Mouse (Mus musculus) embryo, embryonic 11.5 days (tissue): ENCODE data around the gene Eprs.

Experiments
- DNase-seq: peaks from one replicate; pipeline ENCODE4 v3.0.0-alpha.2; 2012; ENCODE audit warnings: low read depth, low spot score

The Eprs gene

DNA sequence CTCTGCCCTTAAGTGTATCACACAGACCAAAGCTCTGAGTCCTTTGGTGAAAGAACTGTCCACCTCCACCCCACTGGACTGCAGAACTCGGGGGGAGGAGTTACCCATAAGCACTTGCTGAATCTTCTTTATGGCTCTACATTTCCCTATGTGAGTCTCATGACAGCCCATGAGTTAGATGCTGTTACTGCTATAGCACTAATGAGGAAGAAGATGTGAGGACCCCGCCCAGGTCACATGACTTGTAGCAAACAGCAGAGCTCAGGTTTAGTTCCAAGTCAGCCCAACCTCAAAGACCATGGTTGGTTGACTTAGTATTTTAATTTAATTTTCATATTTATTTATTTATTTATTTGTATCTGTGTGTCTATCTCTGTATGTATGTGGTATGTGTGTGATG, 86.9 kb downstream of the Eprs start:
- DNase-seq: no peak

DNA sequence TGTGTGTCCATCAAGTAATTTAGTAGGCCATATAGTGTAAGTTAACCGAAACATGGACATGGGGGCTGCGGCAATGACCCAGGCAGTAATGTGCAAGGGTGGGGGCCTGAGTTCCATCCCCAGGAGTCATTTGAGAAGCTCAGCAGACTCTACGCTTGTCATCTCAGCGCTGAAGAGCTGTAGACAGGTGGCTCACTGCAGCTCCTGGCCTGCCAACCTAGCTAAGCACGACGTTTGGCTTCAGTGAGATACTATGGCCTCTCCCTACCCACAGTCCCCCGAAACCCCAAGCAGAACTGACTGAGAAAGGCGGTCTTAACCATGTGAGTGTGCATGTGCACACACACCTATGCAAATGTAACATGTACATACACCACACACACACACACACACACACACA, 88.2 kb downstream of the Eprs start:
- DNase-seq: no peak

DNA sequence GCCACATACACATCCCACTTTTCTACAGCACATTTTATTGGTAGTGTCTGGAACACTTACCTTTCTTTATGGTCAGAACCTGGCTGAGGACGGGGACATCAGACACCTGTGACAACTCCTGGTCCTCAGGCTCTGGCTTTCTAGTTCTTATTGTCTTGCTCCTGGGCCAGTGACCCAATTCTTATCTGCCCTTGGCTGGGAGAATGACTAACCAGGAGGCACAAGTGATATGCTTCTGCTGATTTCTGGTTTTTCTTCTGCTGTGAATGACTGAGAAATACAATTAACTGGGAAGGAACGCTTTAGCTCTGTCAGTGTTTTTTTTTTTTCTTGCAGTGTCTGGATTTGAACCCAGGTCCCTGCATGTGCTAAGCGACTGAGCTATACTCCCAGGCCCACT, 88.7 kb downstream of the Eprs start:
- no peak for DNase-seq

DNA sequence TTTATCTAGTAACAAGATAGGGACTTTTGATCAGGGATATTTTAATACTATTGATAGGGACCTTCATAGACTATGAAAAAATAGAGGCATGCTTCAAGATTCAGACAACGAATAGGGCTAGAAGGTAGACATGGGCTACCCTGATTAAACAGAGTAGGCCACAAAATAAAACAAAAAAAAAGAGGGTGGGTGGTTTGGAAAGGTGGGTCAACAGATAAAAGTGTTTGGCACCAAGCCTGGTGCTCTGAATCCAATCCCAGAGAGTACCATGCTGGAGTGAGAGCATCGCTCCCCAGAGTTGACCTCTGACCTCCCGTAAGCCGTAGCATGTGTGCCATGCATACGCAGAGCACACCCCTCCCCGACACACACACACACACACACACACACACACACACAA, 89.6 kb downstream of the Eprs start:
- DNase-seq: no peak

DNA sequence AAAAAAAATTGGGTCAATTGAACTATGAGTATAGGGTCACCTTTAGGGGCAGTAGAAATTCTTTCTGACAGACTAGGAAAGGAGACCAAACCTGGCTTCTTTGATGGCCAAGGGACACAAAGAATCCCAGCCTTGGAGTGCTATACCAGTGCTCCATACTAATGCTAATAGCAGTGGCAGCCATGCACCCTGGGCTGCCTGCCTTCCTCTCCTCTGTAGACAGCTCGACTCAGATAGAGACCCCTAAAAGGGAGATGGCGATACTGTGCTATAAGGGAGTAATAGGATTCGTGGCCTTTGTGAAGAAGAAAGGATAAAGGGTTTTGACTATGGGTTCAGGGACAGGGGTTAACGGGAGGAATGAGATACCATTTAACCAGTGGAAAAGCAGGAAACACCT, 91.3 kb downstream of the Eprs start:
- no peak for DNase-seq

DNA sequence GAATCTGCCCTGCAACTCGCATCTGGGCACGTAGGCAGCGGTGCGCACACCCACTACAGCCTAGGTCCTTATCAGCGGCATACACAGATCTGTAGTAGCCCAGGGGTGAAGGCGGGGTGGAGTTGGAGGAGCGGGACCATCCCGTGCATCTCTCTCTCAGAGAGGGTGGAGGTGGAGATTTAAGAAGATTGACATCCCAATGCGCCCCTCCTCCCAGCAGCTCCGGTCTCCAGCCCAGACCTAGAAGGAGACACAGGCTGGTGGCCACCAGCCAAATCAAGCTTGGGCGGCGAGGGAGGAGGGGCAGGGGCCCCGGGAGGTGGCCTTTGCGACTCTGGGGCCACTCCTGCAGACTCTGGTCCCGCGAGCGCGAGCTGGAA, 91.7 kb downstream of the Eprs start, which contains the start of gene Slc30a10:
Gene Slc30a10 (plus strand): TSS at position 274 of the 380 bp plus-strand sequence.
- DNase-seq: peak; percentile 43

DNA sequence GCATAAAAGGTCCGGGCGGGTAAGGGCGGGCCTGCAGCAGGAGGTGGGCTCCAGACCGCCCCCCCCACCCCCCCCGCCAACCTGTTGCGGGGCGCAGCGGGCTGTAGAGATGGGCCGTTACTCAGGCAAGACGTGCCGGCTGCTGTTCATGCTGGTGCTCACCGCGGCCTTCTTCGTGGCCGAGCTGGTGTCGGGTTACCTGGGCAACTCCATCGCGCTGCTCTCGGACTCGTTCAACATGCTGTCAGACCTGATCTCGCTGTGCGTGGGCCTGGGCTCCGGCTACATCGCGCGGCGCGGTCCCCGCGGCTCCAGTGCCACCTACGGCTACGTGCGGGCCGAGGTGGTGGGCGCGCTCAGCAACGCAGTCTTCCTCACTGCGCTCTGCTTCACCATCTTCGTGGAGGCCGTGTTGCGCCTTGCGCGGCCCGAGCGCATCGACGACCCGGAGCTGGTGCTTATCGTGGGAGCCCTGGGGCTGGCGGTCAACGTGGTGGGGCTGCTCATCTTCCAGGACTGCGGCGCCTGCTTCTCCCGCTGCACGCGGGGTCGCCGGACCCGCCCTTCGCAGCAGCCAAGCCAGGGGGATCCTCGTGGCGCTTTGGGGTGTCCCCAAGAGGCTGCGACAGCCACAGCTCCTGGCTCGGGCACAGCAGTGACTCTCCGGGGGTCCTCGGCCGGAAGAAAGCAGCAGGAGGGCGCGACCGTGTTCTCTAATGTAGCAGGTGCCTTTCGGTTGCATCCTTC, 92.3 kb downstream of the Eprs start:
- DNase-seq: peak; percentile 42

DNA sequence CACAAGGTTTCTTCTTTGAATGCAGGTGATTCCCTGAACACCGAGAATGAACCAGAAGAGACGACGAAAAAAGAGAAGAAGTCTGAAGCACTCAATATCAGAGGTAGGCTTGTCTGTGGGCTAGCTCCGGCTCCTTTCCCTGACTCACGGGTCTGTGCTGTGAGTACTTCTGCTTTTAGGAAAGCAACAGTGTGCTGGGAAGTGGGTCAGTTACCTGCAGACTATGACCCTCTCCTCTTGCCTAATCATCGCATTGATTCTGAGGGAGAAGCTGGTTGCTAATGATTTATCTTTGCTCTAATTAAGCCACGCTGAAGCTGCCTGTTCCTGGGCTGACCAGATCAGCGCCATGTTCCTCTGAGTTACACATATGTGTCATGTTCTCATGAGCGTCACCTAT, 93.5 kb downstream of the Eprs start:
- DNase-seq: no peak

DNA sequence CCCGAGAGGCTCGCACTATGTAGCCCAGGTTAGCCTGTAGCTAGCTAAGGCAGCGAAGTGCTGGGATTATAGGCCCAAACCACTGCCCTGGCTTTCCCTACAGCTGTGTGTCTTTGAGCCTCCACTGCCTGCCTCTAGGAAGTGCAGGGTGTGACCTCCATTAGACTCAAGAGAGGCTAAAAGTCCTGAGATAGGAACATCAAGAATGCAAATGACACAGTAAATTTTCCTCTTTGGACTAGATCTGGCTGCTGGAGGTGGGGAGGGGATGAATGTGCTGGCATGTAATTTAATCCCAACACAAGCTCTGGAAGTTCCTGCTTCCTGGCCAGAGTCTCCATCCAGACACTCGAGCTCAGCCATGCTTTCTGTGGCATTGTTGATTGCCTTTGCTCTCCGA, 97.3 kb downstream of the Eprs start:
- DNase-seq: no peak

DNA sequence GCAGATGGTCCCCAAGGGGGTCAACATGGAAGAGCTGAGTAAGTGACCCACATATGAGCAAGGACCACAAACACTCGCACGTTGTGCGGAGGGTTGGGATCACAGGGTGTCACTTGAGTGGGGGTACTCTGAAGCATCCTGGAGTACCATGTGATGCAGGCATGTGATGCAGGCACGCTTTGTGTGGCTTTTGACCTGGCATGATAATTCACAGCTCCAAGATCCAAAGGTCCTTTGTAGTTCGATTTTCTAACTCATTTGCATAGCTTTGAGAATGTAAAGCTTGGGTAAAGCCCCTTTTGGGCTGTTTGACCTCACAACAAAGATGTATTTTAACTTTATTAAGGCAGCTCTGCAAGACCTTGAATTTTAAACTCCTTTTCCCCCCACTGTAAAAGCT, 100.0 kb downstream of the Eprs start:
- DNase-seq: no peak

DNA sequence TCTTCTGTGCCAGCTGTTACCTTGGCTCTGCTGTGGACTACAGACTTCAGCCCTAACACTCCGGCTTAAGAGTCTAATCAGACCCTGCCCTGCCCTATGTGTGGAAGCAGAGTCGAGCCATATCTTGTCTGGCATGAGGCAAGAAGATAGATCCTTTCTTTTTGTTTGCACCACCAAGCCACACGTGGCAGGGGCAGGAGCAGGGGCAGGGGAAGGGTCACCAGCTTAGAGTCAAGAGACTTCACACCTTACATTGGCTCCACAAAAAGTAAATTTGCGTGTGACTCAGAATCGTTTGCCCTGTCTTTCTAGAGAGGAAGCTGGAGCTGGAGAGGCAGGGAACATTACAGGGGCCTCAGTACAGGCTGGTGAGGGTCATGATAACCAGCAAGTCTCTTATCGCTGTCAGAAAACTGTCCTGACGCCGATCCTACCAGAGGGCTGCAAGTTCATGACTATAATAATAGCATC, 106.7 kb downstream of the Eprs start:
- DNase-seq: no peak

DNA sequence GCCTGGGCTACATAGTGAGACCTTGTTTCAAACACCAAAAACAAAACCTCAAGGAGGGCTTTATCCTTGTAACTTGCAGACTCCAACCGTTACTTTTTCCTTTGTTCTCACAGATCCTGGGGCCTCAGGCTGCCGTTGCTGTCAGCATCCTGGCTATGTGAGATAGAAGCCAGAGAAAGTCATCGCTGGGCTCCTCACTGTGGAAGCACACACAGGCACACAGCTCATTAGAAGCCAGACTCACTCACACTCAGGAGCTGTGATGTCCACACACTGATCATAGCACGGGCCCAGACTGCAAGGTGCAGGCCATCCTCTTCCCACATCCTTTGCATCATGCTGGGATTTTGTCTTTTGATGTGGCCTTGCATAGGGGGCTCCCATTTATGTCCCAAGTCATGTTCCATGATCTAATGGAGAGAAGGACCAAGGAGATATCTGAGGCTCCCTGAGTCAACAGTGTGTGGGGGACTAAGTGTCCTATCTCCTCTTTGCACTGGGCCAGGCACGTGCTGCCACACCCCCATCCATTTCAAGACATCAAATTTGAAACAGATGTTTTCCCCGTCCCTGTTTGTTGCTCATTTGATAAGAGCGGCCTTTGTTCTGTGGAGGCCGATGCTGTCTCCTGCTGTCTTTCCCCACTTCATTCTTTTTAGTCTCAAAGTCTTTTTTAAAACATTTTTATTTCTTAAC, 109.3 kb downstream of the Eprs start:
- DNase-seq: no peak

DNA sequence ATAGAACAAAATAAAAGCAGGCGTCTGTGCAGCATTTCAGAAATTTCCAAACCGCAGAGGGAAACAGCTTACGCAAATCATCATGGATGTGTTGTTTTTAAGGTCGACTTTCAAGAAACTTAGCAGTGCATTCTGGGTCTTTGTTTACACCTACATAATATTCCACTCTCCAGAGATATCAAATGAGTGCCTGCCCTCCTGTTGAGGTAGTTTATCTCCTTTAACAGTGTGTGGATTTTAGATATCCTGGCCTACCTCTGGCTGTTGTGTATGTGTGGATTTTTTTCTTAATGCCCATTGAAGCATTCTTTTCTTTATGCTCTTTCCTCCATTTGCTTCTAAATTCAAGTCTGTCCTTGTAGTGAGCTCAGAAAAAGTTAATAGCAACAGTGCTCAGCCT, 109.9 kb downstream of the Eprs start:
- no peak for DNase-seq

DNA sequence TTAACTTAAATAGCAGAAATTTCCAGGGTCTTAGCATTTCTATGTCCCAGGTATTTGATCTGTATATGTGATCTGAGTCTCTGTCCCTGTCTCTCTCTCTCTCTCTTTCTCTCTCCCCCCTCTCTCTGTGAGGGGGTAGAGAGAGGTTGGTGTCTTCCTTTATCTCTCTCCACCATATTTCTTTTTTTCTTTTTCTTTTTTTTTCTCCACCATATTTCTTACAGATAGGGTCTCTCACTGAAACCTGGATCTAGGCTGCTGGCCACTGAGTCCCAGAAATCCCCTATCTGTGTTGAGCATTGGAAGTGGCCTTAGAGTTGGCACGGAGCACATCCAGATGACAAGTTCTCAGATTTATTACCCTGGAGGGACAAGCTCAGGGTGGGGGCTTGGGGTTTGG, 110.6 kb downstream of the Eprs start:
- no peak for DNase-seq
